Mouse (Mus musculus): ENCODE measurements around the gene Olfr435. TPM values are rescaled to one million over a fixed set of nuclear protein-coding genes. Genes with fewer than 3 reads are reported as not detected.

The Olfr435 gene
- polyA plus RNA-seq (2014; fragmentation: Nextera tagmentation; extraction: Ambion mirVana) = not detected in 2 replicates

DNA sequence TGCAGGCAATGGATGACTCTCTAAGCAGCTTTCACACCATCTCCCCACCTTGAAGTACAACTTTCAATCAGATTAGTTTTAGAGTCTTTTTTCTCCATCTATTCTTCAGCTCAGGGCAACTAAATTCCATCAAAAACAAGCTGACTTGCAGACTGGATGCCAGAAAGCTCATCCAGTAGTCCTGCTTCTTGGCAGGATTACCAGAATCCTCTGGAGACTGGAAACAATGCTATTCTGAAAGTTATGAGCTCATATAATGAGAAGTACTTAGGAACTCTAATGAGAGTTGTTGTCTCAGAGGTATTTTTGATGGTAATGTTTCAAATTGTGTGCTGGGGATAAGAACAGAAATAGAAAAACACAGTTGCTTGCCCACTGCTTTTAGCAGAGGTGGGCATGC is at the start of gene Olfr435:
Olfr435 (plus strand) TSS at position 366 of the 400 bp plus-strand sequence.
- Histone ChIP-seq H3K4me1 (ENCODE audit: control insufficient read depth, insufficient read depth, low read length) (no peaks in the 10 kb centered on the region), H3K9ac (ENCODE audit: low read depth, low read length) (no peak within 1 kb of the TSS), H3K27ac (replicated peaks; ENCODE audit: low read depth, low read length) (no peak within 1 kb of the TSS), H3K4me2 (ENCODE audit: low read depth, low read length) (no peak within 1 kb of the TSS), H3K36me3 (ENCODE audit: control insufficient read depth, insufficient read depth, low read length) (no peaks in the 10 kb centered on the region), H3K27me3 (replicated peaks; ENCODE audit: control insufficient read depth, insufficient read depth, low read length) (no peaks in the 10 kb centered on the region), H3K4me3 (ENCODE audit: low read depth, low read length) (no peak within 1 kb of the TSS), H3K9me3 (ENCODE audit: control insufficient read depth, low read length) (no peaks in the 10 kb centered on the region)
- DNase-seq (ENCODE audit: low spot score) (no peak), ATAC-seq (ENCODE audit: low read depth) (no peak)

DNA sequence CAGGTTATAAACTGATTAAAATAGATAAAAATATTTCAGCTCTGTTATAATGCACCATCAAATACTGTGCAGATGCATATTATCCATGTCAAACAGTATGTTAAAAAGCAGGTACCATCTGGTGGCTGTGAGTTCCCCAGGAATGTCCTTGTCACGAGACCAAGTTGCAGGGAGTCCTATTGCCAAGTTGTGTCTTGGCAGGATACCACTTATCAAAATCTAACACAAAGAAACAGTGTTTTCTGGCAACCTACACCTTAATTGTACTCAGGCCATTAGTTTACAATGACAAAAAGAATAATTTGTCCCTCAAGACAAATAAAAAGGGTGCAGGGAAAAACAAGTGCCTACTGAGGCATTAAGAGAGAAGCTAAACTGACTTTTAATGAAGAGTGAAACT is 37.4 kb upstream of the Olfr435 start:
- ATAC-seq (ENCODE audit: low read depth) = no peak
- no peaks in the 10 kb centered on the region for H3K27me3 ChIP-seq (replicated peaks; ENCODE audit: control insufficient read depth, insufficient read depth, low read length)

DNA sequence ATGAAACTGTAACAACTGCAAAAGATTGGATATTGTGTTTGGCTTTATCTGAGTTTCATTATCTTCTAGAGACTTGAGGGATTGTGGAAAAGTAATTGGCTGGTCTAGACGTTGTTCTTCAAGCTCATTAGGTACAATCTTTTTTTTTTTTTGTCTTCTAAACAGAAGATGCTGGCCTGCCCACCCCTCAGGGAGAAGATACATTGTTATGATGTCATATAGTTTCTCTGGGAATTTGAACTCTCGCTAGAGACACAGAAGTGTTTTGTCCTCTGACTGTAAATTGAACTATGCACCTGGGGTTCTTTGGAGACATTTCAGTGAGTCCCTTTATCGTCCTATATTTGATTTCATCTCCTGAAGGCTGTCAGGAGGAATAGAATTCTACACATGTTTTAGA is 34.0 kb upstream of the Olfr435 start, which contains the start of gene Olfr437:
Olfr437 (plus strand) TSS at position 301 of the 400 bp plus-strand sequence.
- Histone ChIP-seq H3K9ac (ENCODE audit: low read depth, low read length) (no peak within 1 kb of the TSS), H3K9me3 (ENCODE audit: control insufficient read depth, low read length) (no peaks in the 10 kb centered on the region), H3K4me2 (ENCODE audit: low read depth, low read length) (no peak within 1 kb of the TSS), H3K4me3 (ENCODE audit: low read depth, low read length) (no peak within 1 kb of the TSS), H3K36me3 (ENCODE audit: control insufficient read depth, insufficient read depth, low read length) (no peaks in the 10 kb centered on the region), H3K27me3 (replicated peaks; ENCODE audit: control insufficient read depth, insufficient read depth, low read length) (no peaks in the 10 kb centered on the region), H3K4me1 (ENCODE audit: control insufficient read depth, insufficient read depth, low read length) (no peaks in the 10 kb centered on the region), H3K27ac (replicated peaks; ENCODE audit: low read depth, low read length) (no peak within 1 kb of the TSS)
- ATAC-seq (ENCODE audit: low read depth) (no peak), DNase-seq (ENCODE audit: low spot score) (no peak)
- 59% methylated on average over 3 of the region's 3 CpGs for WGBS

More for the DNA sequence above, 37.4 kb upstream of the Olfr435 start:
- Histone ChIP-seq H3K9ac (ENCODE audit: low read depth, low read length) (no peak overlapping the region), H3K9me3 (ENCODE audit: control insufficient read depth, low read length) (no peaks in the 10 kb centered on the region), H3K4me3 (ENCODE audit: low read depth, low read length) (no peak overlapping the region), H3K27ac (replicated peaks; ENCODE audit: low read depth, low read length) (no peak overlapping the region), H3K4me2 (ENCODE audit: low read depth, low read length) (no peak overlapping the region), H3K4me1 (ENCODE audit: control insufficient read depth, insufficient read depth, low read length) (no peaks in the 10 kb centered on the region), H3K36me3 (ENCODE audit: control insufficient read depth, insufficient read depth, low read length) (no peaks in the 10 kb centered on the region)
- 73% methylated on average over 1 of the region's 1 CpGs for WGBS
- DNase-seq (ENCODE audit: low spot score) = no peak

DNA sequence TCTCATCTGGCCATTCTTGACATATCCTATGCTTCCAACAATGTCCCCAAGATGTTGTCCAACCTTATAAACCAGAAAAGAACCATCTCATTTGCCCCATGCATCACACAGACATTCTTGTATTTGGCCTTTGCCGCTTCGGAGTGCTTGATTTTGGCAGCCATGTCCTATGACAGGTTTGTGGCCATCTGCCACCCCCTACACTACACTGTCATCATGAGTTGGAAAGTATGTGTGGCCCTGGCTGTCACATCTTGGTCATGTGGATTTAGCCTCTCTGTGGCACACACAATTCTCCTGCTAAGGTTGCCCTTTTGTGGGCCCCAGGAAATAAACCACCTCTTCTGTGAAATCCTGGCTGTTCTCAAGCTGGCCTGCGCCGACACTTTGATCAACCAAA is 29.7 kb upstream of the Olfr435 start:
- no peaks in the 10 kb centered on the region for H3K9me3 ChIP-seq (ENCODE audit: control insufficient read depth, low read length)
- no peak overlapping the region for H3K4me2 ChIP-seq (ENCODE audit: low read depth, low read length)
- H3K27me3 ChIP-seq (replicated peaks; ENCODE audit: control insufficient read depth, insufficient read depth, low read length) = no peaks in the 10 kb centered on the region
- no peaks in the 10 kb centered on the region for H3K4me1 ChIP-seq (ENCODE audit: control insufficient read depth, insufficient read depth, low read length)
- no peak for ATAC-seq (ENCODE audit: low read depth)
- DNase-seq (ENCODE audit: low spot score) = no peak
- H3K4me3 ChIP-seq (ENCODE audit: low read depth, low read length) = no peak overlapping the region
- whole genome bisulfite sequencing = 95% methylated on average over 4 of the region's 4 CpGs
- H3K9ac ChIP-seq (ENCODE audit: low read depth, low read length) = no peak overlapping the region
- no peaks in the 10 kb centered on the region for H3K36me3 ChIP-seq (ENCODE audit: control insufficient read depth, insufficient read depth, low read length)
- H3K27ac ChIP-seq (replicated peaks; ENCODE audit: low read depth, low read length) = no peak overlapping the region

DNA sequence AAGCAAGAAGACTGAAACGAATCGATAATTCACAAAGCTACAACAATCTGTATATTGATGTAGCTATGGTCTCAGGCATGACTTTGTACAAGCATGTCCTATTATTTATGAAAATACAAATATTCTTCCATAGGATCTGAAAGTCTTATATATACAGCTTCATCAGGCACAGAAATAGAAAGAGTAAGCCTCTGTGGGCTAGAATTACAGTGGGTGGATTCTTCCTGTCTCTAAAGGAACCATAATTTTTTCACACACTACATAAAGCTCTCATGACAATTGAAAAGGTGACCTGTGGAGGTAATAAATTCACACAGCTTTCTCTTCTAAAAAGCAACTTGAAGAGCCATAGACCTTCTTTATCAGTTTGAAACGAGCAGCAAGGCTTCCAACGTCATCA is 25.1 kb upstream of the Olfr435 start, which contains the start of gene Olfr13:
Olfr13 (plus strand) TSS at position 301 of the 400 bp plus-strand sequence.
- WGBS = 77% methylated on average over 4 of the region's 4 CpGs

DNA sequence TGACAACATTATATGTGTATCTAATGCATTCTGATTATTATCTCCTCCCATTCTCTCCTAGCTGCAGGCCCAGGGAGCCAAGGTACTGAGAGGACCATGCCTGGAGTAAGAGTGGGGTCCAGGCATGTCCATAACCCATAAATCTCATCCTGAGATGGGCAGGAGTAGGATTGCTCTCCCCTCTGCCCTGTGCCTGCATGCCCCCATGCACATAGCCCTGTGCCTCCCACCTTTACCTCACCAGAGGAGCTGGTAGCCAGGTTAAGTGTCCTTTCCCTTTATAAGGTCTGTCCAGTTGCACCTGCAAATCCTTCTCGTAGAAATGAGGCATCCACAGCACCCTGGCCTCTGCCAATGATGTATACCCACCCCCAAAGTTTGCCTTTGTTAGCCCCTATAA is 18.8 kb upstream of the Olfr435 start:
- Histone ChIP-seq H3K36me3 (ENCODE audit: control insufficient read depth, insufficient read depth, low read length) (no peaks in the 10 kb centered on the region), H3K27me3 (replicated peaks; ENCODE audit: control insufficient read depth, insufficient read depth, low read length) (no peaks in the 10 kb centered on the region), H3K4me2 (ENCODE audit: low read depth, low read length) (no peak overlapping the region), H3K27ac (replicated peaks; ENCODE audit: low read depth, low read length) (no peak overlapping the region), H3K9me3 (ENCODE audit: control insufficient read depth, low read length) (no peaks in the 10 kb centered on the region), H3K4me3 (ENCODE audit: low read depth, low read length) (no peak overlapping the region), H3K4me1 (ENCODE audit: control insufficient read depth, insufficient read depth, low read length) (no peaks in the 10 kb centered on the region), H3K9ac (ENCODE audit: low read depth, low read length) (no peak overlapping the region)
- DNase-seq (ENCODE audit: low spot score) = no peak
- no peak for ATAC-seq (ENCODE audit: low read depth)
- 64% methylated on average over 1 of the region's 1 CpGs for WGBS

More for the DNA sequence above, 25.1 kb upstream of the Olfr435 start, which contains the start of gene Olfr13:
- Histone ChIP-seq H3K4me3 (ENCODE audit: low read depth, low read length) (no peak within 1 kb of the TSS), H3K36me3 (ENCODE audit: control insufficient read depth, insufficient read depth, low read length) (no peaks in the 10 kb centered on the region), H3K9me3 (ENCODE audit: control insufficient read depth, low read length) (no peaks in the 10 kb centered on the region), H3K9ac (ENCODE audit: low read depth, low read length) (no peak within 1 kb of the TSS), H3K4me1 (ENCODE audit: control insufficient read depth, insufficient read depth, low read length) (no peaks in the 10 kb centered on the region), H3K27ac (replicated peaks; ENCODE audit: low read depth, low read length) (no peak within 1 kb of the TSS), H3K27me3 (replicated peaks; ENCODE audit: control insufficient read depth, insufficient read depth, low read length) (no peaks in the 10 kb centered on the region), H3K4me2 (ENCODE audit: low read depth, low read length) (no peak within 1 kb of the TSS)
- ATAC-seq (ENCODE audit: low read depth) (no peak), DNase-seq (ENCODE audit: low spot score) (no peak)

DNA sequence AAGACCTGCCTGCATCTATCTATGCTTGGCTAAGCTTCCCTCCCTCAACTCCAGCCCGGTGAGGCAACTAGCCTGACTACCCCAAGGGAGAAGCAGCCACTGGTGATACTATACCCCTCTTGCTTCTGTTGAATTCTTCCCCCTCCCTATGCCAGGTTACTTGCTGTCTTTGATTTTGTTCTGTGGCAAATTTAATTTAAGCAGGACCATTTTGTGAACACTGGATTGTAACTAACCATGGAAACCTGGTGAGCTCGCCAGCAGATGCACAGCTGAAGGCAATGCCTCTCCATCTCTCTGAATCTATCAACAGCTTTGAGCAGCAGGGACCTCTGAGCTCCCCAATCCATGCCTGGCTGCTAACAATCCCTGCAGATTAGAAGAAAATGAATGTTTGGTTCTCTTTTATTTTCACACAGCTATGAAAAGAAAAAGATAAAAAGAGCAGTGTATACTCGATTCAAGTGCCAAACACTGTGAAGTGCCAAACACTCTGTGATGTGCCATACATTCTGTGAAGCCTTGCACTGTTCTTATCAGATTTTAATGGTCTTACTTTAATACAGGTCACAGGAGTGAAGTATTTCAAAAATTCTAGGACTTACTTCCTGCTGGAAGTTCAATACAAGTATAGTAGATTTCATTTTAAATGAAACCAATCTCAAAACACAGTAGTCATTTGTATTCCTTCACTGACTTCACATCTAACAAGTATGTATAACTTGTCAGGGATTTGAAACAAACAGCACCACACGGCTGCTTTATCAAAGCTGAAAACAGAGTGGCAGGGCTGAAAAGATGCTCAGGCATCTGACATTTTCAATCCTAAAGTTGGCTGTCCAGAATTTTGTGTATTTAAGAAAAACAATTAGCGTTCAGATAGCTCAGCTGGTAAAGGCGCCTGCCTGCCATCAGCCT is 18.1 kb upstream of the Olfr435 start:
- no peak overlapping the region for H3K9ac ChIP-seq (ENCODE audit: low read depth, low read length)
- WGBS = 63% methylated on average over 6 of the region's 6 CpGs
- no peaks in the 10 kb centered on the region for H3K4me1 ChIP-seq (ENCODE audit: control insufficient read depth, insufficient read depth, low read length)

DNA sequence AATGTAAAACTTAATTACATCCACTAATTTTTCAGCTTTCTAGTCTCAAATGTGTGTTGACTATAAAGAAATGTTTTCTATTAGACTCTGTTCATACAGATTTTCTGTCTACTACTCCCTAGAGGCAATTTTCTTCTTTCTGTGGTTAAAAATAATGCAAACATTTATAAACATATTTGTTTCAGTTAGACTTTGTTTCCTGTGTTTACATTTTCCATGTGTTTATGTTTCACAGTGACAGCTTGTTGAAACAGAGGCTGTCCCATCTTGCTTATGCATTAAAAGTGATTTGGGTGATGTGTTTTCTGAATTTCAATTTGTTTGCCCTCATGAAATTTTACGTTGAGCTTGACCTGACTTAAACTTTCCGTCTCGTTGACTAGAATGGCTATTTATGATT is 6.0 kb upstream of the Olfr435 start:
- no peak for ATAC-seq (ENCODE audit: low read depth)
- no peak overlapping the region for H3K4me3 ChIP-seq (ENCODE audit: low read depth, low read length)
- H3K9me3 ChIP-seq (ENCODE audit: control insufficient read depth, low read length) = no peaks in the 10 kb centered on the region
- H3K27ac ChIP-seq (replicated peaks; ENCODE audit: low read depth, low read length) = no peak overlapping the region
- no peak overlapping the region for H3K4me2 ChIP-seq (ENCODE audit: low read depth, low read length)
- H3K27me3 ChIP-seq (replicated peaks; ENCODE audit: control insufficient read depth, insufficient read depth, low read length) = no peaks in the 10 kb centered on the region
- DNase-seq (ENCODE audit: low spot score) = no peak
- WGBS = 64% methylated on average over 3 of the region's 3 CpGs
- no peaks in the 10 kb centered on the region for H3K36me3 ChIP-seq (ENCODE audit: control insufficient read depth, insufficient read depth, low read length)
- H3K9ac ChIP-seq (ENCODE audit: low read depth, low read length) = no peak overlapping the region
- no peaks in the 10 kb centered on the region for H3K4me1 ChIP-seq (ENCODE audit: control insufficient read depth, insufficient read depth, low read length)

More for the DNA sequence above, 18.1 kb upstream of the Olfr435 start:
- Histone ChIP-seq H3K9me3 (ENCODE audit: control insufficient read depth, low read length) (no peaks in the 10 kb centered on the region), H3K27me3 (replicated peaks; ENCODE audit: control insufficient read depth, insufficient read depth, low read length) (no peaks in the 10 kb centered on the region), H3K27ac (replicated peaks; ENCODE audit: low read depth, low read length) (no peak overlapping the region), H3K36me3 (ENCODE audit: control insufficient read depth, insufficient read depth, low read length) (no peaks in the 10 kb centered on the region), H3K4me3 (ENCODE audit: low read depth, low read length) (no peak overlapping the region), H3K4me2 (ENCODE audit: low read depth, low read length) (no peak overlapping the region)
- DNase-seq (ENCODE audit: low spot score) = no peak
- no peak for ATAC-seq (ENCODE audit: low read depth)

DNA sequence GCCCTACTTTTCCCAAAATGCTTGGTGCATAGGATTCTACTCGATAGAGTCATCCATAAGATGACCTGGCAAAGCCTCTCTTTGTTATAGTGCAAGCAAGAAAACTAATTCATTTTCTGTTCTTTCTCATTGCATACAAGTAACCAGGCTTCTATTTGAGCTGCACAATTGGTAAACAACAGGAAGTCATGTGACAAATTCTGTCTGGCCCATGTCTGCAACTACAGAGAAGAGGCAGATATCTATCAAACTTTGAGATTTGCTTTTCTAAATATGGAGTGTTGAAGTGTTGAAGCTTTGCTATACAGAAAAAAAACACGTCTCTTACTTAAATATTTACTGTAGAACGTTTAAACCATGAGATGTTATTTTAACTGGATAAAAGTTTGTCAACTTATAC is 1.1 kb downstream of the Olfr435 start:
- H3K4me1 ChIP-seq (ENCODE audit: control insufficient read depth, insufficient read depth, low read length) = no peaks in the 10 kb centered on the region
- whole genome bisulfite sequencing = 70% methylated on average over 3 of the region's 3 CpGs
- no peak for DNase-seq (ENCODE audit: low spot score)
- no peak overlapping the region for H3K9ac ChIP-seq (ENCODE audit: low read depth, low read length)
- ATAC-seq (ENCODE audit: low read depth) = no peak
- H3K27me3 ChIP-seq (replicated peaks; ENCODE audit: control insufficient read depth, insufficient read depth, low read length) = no peaks in the 10 kb centered on the region
- H3K36me3 ChIP-seq (ENCODE audit: control insufficient read depth, insufficient read depth, low read length) = no peaks in the 10 kb centered on the region
- no peak overlapping the region for H3K4me3 ChIP-seq (ENCODE audit: low read depth, low read length)
- no peaks in the 10 kb centered on the region for H3K9me3 ChIP-seq (ENCODE audit: control insufficient read depth, low read length)
- no peak overlapping the region for H3K27ac ChIP-seq (replicated peaks; ENCODE audit: low read depth, low read length)
- H3K4me2 ChIP-seq (ENCODE audit: low read depth, low read length) = no peak overlapping the region

Measured in embryonic facial prominence, embryonic 14.5 days (tissue).